Mouse (Mus musculus): Measurements from ENCODE around the gene Fam126a.

Fam126a gene

GRCm38 (mm10) chr5:23992876-23993552 lies 37.5 kb downstream of the Fam126a start:
- DNase-seq (ENCODE audit: low spot score), result no peak

- no peak for DNase-seq (ENCODE audit: low spot score)
Observed at GRCm38 (mm10) chr5:23990001-23990400, 40.5 kb downstream of the Fam126a start.

DNA sequence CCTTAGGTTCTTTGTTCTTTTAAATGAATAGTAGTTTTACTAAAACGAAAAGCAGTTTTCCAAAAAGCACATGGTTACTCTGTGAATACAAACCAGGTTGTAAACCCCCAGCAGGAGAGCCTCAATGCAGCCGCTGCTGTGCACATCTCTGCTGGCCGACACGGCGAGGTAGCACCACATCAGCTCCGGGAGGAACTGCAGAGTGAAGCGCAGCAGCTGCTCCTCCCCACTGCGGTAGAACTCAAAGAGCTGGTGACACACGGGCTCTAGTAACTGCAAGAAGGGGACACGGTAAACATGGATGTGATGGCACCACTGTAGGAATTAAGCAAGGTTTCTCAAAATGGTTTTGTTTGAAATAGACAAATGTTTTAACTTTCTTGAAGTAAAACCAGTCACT lies 42.7 kb downstream of the Fam126a start:
- DNase-seq (ENCODE audit: low spot score), result no peak

- no peak for DNase-seq (ENCODE audit: low spot score)
Observed at GRCm38 (mm10) chr5:23982081-23982480, 48.4 kb downstream of the Fam126a start.

- no peak for DNase-seq (ENCODE audit: low spot score)
Observed at GRCm38 (mm10) chr5:23978516-23978915, 52.0 kb downstream of the Fam126a start.

GRCm38 (mm10) chr5:23974994-23975575 lies 55.4 kb downstream of the Fam126a start:
- DNase-seq (ENCODE audit: low spot score), result no peak

DNA sequence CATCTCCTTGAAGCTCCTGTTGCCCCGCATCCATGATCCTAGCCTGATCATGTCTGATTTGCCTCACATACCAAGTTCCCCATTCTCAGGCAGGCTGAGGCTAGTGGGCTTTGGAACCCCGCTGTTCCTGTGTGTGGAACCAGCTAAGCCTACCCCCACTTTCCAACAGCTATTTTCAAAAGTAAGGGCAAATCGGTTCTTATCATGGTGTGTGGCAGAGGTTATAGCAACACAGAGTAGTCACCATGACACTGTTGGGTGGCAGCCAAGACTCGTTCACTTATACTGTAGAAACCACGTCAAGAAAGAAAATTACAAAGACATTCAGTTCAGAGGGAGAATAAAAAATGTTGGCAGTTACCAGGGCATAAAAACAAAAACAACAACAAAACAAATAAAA lies 62.8 kb downstream of the Fam126a start:
- DNase-seq (ENCODE audit: low spot score), result no peak

GRCm38 (mm10) chr5:23964599-23965165 lies 65.8 kb downstream of the Fam126a start:
- DNase-seq (ENCODE audit: low spot score), result no peak

- no peak for DNase-seq (ENCODE audit: low spot score)
Observed at GRCm38 (mm10) chr5:23953047-23953446, 77.4 kb downstream of the Fam126a start.

GRCm38 (mm10) chr5:23948071-23948470 lies 82.4 kb downstream of the Fam126a start:
- DNase-seq (ENCODE audit: low spot score), result no peak

DNA sequence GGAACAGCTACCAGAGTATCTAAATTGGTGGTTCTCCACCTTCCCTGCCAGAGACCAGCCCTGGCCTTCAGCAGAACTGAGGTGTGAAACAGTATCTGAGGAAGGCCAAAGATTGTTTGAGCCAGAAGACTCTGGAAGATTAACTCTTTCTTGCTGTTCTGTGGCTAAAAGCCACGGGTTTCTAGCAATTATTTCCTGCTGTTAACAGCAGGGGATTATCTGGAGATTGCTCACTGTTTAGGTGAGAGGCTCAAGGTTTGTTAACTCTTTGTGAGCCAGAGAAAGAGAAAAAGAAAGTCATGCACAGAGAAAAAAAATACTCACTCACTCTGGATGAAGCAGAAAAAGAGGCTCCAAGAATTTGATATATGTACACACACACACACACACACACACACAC lies 85.4 kb downstream of the Fam126a start:
- DNase-seq (ENCODE audit: low spot score), result no peak

DNA sequence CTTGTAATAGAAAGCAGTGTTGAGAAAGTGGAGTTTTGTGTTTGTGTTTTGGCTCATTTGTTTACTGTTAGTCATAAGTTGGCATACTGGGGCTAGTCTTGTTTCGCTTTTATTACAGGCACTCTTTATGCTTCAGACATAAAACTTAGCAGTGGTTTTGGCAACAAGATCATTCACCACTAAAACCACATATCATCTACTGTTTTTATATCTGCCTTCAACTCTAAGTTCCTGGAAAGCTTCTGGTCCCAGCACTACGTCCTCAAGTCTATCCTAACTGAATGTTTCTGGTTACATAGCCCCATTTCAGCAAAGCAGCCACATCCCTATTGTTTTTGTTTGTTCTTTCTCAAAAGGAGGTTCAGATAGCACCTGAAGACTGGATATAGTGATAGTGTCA lies 87.0 kb downstream of the Fam126a start:
- DNase-seq (ENCODE audit: low spot score), result no peak

- no peak for DNase-seq (ENCODE audit: low spot score)
Observed at GRCm38 (mm10) chr5:23923481-23924165, 106.9 kb downstream of the Fam126a start.

DNA sequence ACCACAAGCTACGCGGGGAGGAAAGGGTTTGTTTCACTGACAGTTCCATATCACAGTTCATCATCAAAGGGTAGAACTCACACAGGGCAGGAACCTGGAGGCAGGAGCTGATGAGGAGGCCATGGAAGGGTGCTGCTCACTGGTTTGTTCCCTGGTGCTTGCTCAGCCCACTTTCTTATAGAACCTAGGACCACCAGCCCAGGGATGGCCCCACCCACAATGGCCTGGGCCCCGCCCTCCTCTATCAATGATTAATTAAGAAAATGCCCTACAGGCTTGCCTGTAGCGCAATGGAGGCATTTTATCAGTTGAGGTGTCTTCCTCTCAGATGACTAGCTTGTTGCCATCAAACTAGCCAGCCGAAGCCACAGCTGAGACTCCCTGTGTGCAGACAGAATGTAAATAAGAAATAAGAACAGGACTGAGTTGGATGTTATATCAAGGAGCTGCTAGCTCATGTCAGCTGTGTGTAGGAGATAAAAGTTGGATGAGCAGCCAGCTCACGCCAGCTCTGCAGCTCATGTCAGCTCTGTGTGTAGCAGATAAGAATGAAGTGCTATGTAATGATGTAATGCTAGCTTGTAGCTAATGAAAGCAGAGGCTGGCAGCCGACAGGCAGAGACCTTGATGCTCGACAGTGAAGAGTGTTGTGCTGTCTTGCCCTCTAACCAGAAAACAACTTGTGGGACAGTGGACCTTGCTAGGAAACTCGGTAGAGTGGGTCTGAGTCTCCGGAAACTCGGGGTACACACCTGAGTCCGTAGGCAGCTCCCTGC lies 107.8 kb downstream of the Fam126a start:
- no peak for DNase-seq (ENCODE audit: low spot score)

- DNase-seq (ENCODE audit: low spot score), result no peak
Observed at GRCm38 (mm10) chr5:23921316-23921715, 109.2 kb downstream of the Fam126a start.

DNA sequence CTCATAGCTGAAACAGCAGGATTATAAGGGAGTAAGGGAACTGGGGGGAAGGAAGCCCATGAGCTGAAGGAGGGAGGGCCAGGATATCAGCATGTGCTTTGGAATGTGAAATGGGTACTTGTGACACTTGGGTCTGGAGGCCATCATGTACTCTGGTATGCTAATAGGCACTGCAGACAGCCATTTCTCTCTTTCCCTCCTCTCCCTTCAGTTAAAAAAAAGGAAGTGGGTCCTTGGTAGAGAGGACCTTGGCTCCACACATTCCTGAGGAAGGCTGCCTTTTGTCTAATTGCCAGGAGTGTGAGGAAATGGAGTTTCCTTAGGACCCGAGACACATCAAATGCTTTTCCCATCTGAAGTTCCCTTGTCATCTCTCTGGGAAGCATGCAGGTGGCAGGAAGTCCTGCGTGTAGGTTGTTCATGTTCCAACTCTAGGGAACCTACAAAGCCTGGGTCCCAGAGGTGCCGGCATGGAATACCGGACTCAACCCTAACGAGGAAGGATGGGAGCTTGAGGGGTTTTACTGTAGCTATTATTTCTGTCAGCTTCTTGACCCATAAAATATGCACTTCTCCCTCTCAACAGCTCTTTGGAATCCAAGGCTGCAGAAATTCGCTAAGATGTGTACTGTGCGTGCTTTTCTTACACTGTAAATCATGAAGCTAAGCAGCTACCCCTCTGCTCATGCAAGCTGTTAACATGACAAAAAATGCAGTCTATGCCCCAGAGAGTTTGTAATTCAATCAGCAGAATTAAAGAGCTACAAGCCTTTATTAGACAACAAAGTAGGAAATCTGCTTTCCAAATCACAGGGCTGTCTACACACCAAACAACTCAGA lies 110.4 kb downstream of the Fam126a start:
- DNase-seq (ENCODE audit: low spot score), result no peak

- DNase-seq (ENCODE audit: low spot score), result no peak
Observed at GRCm38 (mm10) chr5:23917301-23917700, 113.2 kb downstream of the Fam126a start.

GRCm38 (mm10) chr5:23911556-23911955 lies 118.9 kb downstream of the Fam126a start:
- no peak for DNase-seq (ENCODE audit: low spot score)

- no peak for DNase-seq (ENCODE audit: low spot score)
Observed at GRCm38 (mm10) chr5:23909256-23909655, 121.2 kb downstream of the Fam126a start.

DNA sequence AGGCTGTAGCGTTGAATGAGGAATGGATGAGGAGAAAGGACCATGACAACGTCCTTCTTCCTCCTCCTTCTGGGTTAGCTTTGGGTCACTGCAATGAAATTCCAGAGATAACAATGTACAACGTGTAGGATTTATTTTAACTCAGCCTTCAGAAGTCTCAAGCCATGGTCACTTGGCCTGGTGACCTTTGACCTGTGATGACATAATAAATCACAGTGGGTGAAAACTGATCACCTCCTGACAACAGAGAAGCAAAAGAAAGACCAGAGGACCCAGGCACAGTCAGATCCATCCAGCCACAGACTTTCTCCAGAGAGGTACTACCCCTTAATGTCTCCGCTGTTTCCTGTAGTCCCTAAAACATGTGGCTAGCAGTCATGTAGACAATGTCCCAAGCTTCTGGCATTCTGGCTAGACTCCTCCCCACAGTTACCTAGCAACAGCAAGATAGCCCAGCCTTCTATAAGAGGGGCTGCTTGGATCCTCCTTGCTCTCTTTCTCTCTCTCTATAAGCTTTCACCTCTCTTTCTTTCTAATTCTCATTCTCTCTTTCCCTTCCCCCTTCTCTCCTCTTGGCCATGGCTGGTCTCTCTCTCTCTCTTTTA lies 121.9 kb downstream of the Fam126a start:
- DNase-seq (ENCODE audit: low spot score), result no peak

- no peak for DNase-seq (ENCODE audit: low spot score)
Observed at GRCm38 (mm10) chr5:23902221-23902620, 128.3 kb downstream of the Fam126a start.
